Mouse (Mus musculus) olfactory bulb, adult 2 months (tissue): ENCODE data around the gene Olfr1099. TPM values are rescaled to one million over a fixed set of nuclear protein-coding genes. Genes with fewer than 3 reads are reported as not detected.

Source experiments
- H3K27ac ChIP-seq: fragments of 200-500 bp; 2 replicates; pipeline ENCODE4 v1.5.1; 2012; ENCODE audit warnings: low read depth, low read length; ENCODE audit not compliant: insufficient read depth
- H3K4me1 ChIP-seq: fragments of 200-500 bp; 2 replicates; pipeline ENCODE4 v1.6.1; 2012; ENCODE audit warnings: low read length; ENCODE audit not compliant: control insufficient read depth, insufficient read depth
- H3K4me3 ChIP-seq: fragments of 200-500 bp; 2 replicates; pipeline ENCODE4 v1.5.1; 2012; ENCODE audit warnings: mild to moderate bottlenecking, low read depth, low read length, moderate library complexity; ENCODE audit not compliant: insufficient read depth
- CTCF ChIP-seq: fragments of 200-500 bp; IDR thresholded peaks from 2 replicates; pipeline ENCODE4 v1.5.1; 2012; ENCODE audit warnings: low read depth, mild to moderate bottlenecking, low read length, moderate library complexity; ENCODE audit not compliant: insufficient read depth
- POLR2A ChIP-seq: fragments of 200-500 bp; IDR thresholded peaks from 2 replicates; pipeline ENCODE4 v1.6.1; 2012; ENCODE audit warnings: mild to moderate bottlenecking, low read depth, low read length, moderate library complexity; ENCODE audit not compliant: insufficient read depth
- WGBS: fragments of 180-500 bp; shearing (Covaris S2); methylation state at CpG from one replicate; pipeline ENCODE4 v1.1.7; 2018; 5-methylcytosine and 5-hydroxymethylcytosine counted together
- polyA plus RNA-seq: library from polyadenylated mRNA; stranded (reverse); fragments of >200 nt; gene quantifications from 2 replicates; pipeline ENCODE4 v1.2.4, GENCODE M21; 2012; ENCODE audit warnings: low replicate concordance; ENCODE audit not compliant: missing spikeins, insufficient read depth, insufficient read length

The Olfr1099 gene
- not detected in 2 replicates for polyA plus RNA-seq

- Histone ChIP-seq H3K4me1 (no peaks in the 10 kb centered on the region), H3K27ac (no peak within 1 kb of the TSS), H3K4me3 (no peak within 1 kb of the TSS)
- WGBS = 75% methylated on average over 1 of the region's 1 CpGs
- TF ChIP-seq POLR2A (no peak), CTCF (no peak)
These were observed at the start of gene Olfr1099 for GRCm38 (mm10) chr2:86960593-86960992. Gene Olfr1099, minus strand, starts transcription at chr2:86960693.

DNA sequence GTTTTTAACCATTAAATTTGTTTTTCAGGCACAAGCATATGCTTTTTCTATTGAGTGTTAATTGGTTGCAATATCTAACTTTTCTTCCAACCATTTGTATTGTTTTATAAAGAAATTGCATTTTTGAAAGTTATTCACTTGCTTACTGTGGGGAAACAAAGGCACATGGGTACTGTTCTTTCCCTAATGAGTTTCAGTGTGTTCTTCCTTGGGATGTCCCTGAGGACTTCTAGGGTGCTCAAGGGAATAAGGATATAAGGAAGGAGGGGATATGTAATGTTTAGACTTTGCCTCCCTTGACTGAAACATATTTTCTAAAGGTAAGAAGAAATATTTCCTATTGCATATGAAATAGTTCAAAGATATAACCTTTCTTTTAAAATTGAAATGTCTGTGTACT lies 37.6 kb upstream of the Olfr1099 start, which contains the start of gene Olfr1102:
TSS of gene Olfr1102 (plus strand) at position 301 of the 400 bp plus-strand sequence.
- TF ChIP-seq CTCF (no peak), POLR2A (no peak)
- Histone ChIP-seq H3K27ac (no peak within 1 kb of the TSS), H3K4me1 (no peaks in the 10 kb centered on the region), H3K4me3 (no peak within 1 kb of the TSS)

DNA sequence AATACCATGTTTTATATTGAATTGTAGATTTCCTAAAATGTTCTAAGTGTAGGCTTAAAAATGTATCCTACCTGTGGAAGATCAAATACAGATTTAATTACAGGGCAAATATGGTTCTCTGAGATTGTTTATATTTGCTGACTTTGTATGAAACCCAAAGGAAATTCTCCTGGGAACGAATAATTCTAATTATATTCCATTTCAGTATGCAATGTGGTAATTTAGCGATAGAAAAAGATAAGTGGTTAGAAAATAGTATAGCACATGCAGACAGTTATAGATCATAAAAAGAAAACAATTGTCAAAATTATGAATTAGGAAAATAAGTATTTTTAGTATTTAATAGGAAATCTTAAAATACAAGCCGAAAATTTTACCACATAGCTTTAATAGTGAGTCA lies 30.6 kb upstream of the Olfr1099 start, which contains the start of gene Olfr1101:
TSS of gene Olfr1101 (minus strand) at position 101 of the 400 bp plus-strand sequence.
- no peak for TF ChIP-seq POLR2A
- TF ChIP-seq CTCF = no peak
- H3K4me3 ChIP-seq = no peak within 1 kb of the TSS

GRCm38 (mm10) chr2:86979854-86980253 lies 19.4 kb upstream of the Olfr1099 start, which contains the start of gene Olfr1100:
Gene Olfr1100, minus strand, starts transcription at chr2:86979954.
- 74% methylated on average over 3 of the region's 3 CpGs for WGBS
- Histone ChIP-seq H3K4me1 (no peaks in the 10 kb centered on the region), H3K4me3 (no peak within 1 kb of the TSS), H3K27ac (no peak within 1 kb of the TSS)
- TF ChIP-seq POLR2A (no peak), CTCF (no peak)

More for the DNA sequence above, 30.6 kb upstream of the Olfr1099 start, which contains the start of gene Olfr1101:
- Histone ChIP-seq H3K4me1 (no peaks in the 10 kb centered on the region), H3K27ac (no peak within 1 kb of the TSS)
- 75% methylated on average over 3 of the region's 3 CpGs for WGBS

DNA sequence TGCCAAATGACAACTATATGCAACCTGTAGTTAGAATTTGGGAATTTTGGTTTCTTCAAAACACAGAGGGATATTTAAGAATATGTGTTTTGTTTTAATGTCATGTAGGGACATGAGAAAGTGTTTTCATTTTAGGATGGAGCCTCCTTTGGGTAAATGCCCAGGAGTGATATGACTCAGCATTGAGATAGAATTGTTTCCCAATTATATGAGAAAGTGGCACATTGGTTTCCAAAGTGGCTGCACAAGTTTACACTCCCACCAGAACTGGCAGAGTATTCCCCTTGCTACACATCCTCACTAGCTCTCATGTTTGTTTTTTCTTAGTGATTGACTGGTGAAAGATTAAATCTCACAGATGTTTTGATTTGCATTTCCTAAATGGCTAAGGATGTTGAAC lies 33.9 kb downstream of the Olfr1099 start:
- H3K4me3 ChIP-seq = no peak overlapping the region
- no peak for TF ChIP-seq POLR2A
- TF ChIP-seq CTCF = no peak

GRCm38 (mm10) chr2:86924445-86924844 lies 36.0 kb downstream of the Olfr1099 start, which contains the start of gene Olfr1098:
Gene Olfr1098, minus strand, starts transcription at chr2:86924545.
- no peak for TF ChIP-seq POLR2A
- no peak for TF ChIP-seq CTCF
- Histone ChIP-seq H3K27ac (no peak within 1 kb of the TSS), H3K4me1 (no peaks in the 10 kb centered on the region), H3K4me3 (no peak within 1 kb of the TSS)
- 88% methylated on average over 1 of the region's 1 CpGs for WGBS

More for the DNA sequence above, 33.9 kb downstream of the Olfr1099 start:
- Histone ChIP-seq H3K4me1 (no peaks in the 10 kb centered on the region), H3K27ac (no peak overlapping the region)

DNA sequence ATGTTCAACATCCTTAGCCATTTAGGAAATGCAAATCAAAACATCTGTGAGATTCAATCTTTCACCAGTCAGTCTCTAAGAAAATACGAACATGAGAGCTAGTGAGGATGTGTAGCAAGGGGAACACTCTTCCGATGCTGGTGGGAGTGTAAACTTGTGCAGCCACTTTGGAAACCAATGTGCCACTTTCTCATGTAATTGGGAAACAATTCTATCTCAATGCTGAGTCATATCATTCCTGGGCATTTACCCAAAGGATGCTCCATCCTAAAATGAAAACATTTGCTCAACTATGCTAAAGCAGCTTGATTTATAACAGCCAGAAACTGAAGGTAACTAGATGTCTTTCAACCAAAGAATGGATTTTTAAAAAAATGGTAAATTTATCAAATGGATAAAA lies 54.8 kb downstream of the Olfr1099 start:
- H3K4me1 ChIP-seq = no peaks in the 10 kb centered on the region
- 85% methylated on average over 2 of the region's 2 CpGs for WGBS
- H3K4me3 ChIP-seq = no peak overlapping the region
- TF ChIP-seq POLR2A (no peak), CTCF (no peak)
- H3K27ac ChIP-seq = no peak overlapping the region

Other genes starting within 250 kb of the Olfr1099 start
- not detected in 2 replicates for gene Olfr1089, start 227.0 kb downstream of the Olfr1099 start, polyA plus RNA-seq
- not detected in 2 replicates for gene Olfr1090, start 201.7 kb downstream of the Olfr1099 start, polyA plus RNA-seq
- gene Olfr1093, start 178.2 kb downstream of the Olfr1099 start, polyA plus RNA-seq = not detected in 2 replicates
- gene Olfr141, start 150.7 kb downstream of the Olfr1099 start, polyA plus RNA-seq = not detected in 2 replicates
- not detected in 2 replicates for gene Olfr1094, start 136.0 kb downstream of the Olfr1099 start, polyA plus RNA-seq
- not detected in 2 replicates for gene Olfr1095, start 109.0 kb downstream of the Olfr1099 start, polyA plus RNA-seq
- not detected in 2 replicates for gene Gm13723, start 85.9 kb downstream of the Olfr1099 start, polyA plus RNA-seq
- gene Olfr1097, start 68.5 kb downstream of the Olfr1099 start, polyA plus RNA-seq = not detected in 2 replicates
- not detected in 2 replicates for gene Olfr1098, start 36.1 kb downstream of the Olfr1099 start, polyA plus RNA-seq
- gene Olfr1100, start 19.3 kb upstream of the Olfr1099 start, polyA plus RNA-seq = not detected in 2 replicates
- not detected in 2 replicates for gene Olfr1101, start 30.5 kb upstream of the Olfr1099 start, polyA plus RNA-seq
- gene Olfr1102, start 37.7 kb upstream of the Olfr1099 start, polyA plus RNA-seq = not detected in 2 replicates
- not detected in 2 replicates for gene Olfr1104, start 66.4 kb upstream of the Olfr1099 start, polyA plus RNA-seq
- not detected in 2 replicates for gene Olfr1105, start 75.8 kb upstream of the Olfr1099 start, polyA plus RNA-seq
- gene Olfr1106, start 91.6 kb upstream of the Olfr1099 start, polyA plus RNA-seq = not detected in 2 replicates
- gene Olfr1107, start 115.1 kb upstream of the Olfr1099 start, polyA plus RNA-seq = not detected in 2 replicates
- not detected in 2 replicates for gene Olfr1109, start 135.3 kb upstream of the Olfr1099 start, polyA plus RNA-seq
- not detected in 2 replicates for gene Olfr259, start 153.9 kb upstream of the Olfr1099 start, polyA plus RNA-seq
- not detected in 2 replicates for gene Olfr1110, start 179.6 kb upstream of the Olfr1099 start, polyA plus RNA-seq
- gene Olfr1111, start 191.9 kb upstream of the Olfr1099 start, polyA plus RNA-seq = not detected in 2 replicates
- gene Olfr1112, start 227.1 kb upstream of the Olfr1099 start, polyA plus RNA-seq = not detected in 2 replicates
- gene Olfr1113, start 248.3 kb upstream of the Olfr1099 start, polyA plus RNA-seq = not detected in 2 replicates